Mouse (Mus musculus) layer of hippocampus, adult 11-12 months (tissue): ENCODE results near the gene H2-DMa.
A peak's percentile ranks its signal among the peaks of the same experiment; 100 is the strongest.

ENCODE experiments used
- DNase-seq: peaks from one replicate; pipeline ENCODE4 v3.0.0; 2022; ENCODE audit warnings: low spot score

H2-DMa gene

DNA sequence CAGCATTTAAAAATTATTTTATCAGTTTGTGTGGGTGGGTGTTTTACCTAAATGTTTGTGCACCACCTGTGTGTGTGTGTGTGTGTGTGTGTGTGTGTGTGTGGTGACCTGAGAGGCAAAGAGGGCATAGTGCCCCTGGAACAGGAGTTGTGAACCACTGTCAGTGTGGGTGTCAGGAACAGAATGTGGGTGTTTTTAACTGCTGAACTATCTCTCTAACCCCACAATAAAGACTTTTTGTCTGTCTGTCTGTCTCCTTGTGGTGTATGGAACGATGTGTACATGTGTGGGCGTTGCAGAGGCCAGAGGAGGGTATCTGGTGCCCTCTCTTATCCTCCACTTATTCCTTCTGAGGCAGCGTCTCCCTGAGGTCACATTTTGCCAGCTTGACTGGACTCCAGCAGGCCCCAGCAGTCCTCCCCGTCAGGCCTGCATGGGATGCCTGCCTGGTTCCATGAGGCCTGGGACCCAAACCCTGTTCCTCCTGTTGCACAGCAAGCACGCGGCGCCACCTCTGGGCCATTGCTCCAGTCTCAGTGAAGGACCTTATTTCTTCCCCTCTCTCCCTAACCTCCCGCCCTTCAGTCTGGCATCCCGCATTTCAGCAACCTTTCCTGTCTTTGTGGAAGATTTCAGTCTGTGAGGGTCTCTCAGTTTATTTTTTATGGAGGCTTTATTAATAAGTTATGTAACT, 45.0 kb downstream of the H2-DMa start:
- DNase-seq, result no peak

DNA sequence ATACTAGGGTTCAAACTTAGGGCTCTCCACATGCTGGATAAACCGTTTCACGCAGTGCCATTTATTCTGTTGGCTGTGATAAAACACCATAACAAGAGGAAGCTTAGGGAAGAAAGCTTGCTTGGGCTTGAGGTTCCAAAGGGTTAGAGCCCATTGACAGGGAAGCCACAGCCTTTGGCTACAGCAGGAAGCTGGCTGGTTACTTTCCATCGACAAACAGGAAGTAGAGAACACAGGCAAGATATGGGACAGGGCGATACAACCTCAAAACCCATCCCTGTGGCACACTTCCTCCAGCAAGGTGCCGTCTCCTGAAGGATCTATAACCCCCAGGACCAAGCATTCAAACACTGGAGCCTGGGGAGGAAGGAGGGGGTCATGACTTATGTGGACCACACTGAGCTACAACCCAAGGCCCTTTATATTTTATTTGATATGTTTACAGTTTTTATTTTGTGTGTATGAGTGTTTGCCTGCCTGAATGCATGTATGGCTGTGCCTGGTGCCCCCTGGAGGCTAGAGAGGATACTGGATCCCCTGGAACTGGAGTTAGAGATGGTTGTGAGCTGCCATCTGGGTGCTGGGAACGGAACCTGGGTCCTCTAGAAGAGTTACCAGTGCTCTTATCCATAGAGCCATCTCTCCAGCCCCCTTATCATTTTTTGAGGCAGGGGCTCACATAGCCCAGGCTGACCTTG, 45.8 kb downstream of the H2-DMa start:
- DNase-seq, result no peak

DNA sequence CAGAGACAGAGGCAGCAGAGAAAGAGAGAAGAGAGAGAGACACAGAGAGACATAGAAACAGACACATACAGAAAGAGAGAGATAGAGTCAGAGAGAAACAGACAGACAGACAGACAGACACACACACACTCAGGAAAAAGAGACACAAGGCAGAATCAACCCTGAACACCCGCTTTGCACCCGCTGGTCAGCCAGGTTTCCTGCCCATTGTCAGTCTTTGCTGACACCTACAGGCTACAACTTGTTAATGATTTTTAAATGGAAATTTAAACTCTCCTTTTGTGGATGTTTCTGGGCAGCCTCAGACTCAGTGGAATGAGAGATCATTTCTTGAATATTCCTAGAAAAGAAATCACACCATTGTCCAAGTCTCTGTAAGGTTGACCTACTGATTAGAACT, 49.9 kb downstream of the H2-DMa start:
- DNase-seq, result peak; percentile 45

- no peak for DNase-seq
Observed at GRCm38 (mm10) chr17:34170487-34170876, 51.1 kb downstream of the H2-DMa start.

DNA sequence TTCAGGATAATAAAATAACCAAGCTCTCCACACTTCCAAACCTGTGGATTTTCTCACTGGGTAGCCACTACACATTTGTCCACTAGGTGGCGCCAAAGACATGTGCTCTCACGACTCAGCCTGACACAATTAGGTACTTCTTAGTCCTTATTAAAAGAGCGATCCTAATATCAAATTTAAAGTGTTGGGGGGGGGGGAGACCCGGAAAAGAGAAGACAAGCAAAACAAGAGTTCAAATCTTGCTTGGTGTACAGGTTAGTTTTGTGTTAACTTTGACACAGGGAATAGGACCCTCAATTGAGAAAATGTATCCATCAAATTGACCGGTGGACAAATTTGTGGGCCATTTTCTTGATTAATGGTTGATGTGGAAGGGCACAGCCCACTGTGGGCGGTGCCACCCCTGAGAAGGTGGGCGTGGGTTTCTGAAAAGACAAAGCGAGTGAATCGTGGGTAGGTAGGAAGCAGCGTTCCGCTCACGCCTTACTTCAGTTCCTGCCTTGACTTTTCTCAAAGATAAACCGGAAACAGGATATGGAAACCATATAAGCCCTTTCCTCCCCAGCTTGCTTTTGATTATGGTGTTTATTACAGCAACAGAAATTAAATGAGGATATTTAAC, 51.6 kb downstream of the H2-DMa start:
- peak; percentile 90 for DNase-seq

GRCm38 (mm10) chr17:34172528-34172927, 53.2 kb downstream of the H2-DMa start:
- DNase-seq, result no peak

GRCm38 (mm10) chr17:34174075-34174474, 54.7 kb downstream of the H2-DMa start:
- DNase-seq, result no peak

DNA sequence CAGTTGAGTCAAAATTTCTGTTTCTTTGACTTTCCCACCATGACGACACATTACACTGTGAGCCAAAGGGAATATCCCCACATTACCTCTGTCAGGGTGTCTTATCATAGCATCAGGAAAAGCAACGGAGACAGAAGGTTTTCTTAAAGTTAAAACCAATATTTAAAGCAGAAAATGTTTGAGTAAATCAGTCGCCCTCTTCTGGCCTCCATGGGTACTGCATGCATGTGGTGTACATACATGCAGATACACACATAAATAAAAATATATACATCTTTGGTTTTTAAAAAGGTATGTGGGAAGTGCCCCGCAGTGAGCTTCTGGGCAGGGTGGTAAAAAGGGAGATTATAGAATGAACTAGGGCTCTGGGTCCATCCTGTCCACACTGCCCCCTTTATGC, 57.8 kb downstream of the H2-DMa start:
- DNase-seq, result no peak

GRCm38 (mm10) chr17:34179019-34179418, 59.7 kb downstream of the H2-DMa start:
- DNase-seq, result no peak

DNA sequence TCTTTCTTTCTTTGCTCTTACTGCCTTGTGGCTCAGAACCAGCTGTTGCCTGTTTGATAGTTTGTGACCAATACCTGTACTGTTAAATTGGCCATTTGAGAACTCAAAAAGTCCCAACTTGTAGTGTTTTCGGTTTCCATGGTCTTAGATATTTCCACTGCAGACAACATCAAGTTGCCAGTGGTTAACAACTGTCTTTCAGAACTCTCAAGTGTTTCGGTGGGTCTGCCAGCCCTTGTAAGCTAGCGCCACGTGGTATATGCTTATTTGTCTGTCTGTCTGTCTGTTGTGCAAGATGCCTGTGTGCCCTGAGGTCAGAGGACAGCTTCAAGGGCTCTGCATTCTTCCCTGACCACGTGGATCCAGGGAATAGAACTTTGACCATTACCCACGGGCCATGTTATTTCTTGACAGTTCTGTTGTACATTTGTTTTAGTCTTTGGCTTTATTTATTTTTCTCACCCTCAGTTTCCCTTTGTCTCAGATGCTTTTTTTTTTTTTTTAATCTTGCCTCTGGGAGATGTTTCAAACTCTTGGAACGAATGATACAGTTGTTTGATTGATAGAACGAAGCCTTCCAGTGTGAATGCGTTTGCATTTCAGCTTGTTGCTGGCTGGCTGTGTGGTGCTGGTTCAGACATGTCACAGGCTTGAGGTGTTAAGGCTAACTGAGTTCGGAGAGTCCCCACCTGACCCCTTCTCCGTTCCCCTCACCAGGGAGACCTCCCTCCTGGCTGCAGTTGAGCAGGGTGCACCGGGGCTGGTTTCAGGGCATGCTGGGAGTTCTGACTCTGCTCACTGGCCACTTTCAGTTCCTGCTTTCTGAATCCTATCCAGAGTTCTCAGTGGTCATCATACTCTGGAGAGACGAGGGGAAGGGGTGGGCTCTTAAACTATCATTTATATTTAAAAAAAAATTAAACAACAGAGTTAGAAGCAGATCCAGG, 60.8 kb downstream of the H2-DMa start:
- no peak for DNase-seq

- DNase-seq, result no peak
Observed at GRCm38 (mm10) chr17:34183564-34184219, 64.4 kb downstream of the H2-DMa start.

GRCm38 (mm10) chr17:34185526-34185925, 66.2 kb downstream of the H2-DMa start:
- no peak for DNase-seq

DNA sequence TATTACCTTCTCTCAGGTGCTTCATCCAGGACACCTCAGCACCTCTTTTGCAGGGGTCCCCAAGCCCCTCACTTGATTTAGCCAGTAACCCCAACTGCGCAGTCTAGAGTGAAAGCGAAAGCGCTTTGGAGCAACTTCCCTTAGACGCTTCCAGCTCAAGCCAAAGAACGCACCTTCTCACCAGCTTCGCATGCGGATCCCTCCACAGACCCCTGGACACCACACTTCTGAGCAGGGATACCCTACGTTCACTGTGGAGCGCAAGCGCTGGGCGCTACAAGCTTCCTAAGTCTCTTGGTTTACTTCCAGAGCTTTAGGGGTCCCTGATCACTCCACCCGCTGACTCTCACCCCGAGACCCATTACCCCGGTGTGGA, 67.5 kb downstream of the H2-DMa start:
- DNase-seq, result no peak

- DNase-seq, result peak; percentile 98
Observed at GRCm38 (mm10) chr17:34187261-34187916, 68.0 kb downstream of the H2-DMa start, which contains the start of the genes Tap1 and Psmb9. Tap1 (plus strand) TSS chr17:34187553. Psmb9 (minus strand) TSS chr17:34187764.

- no peak for DNase-seq
Observed at GRCm38 (mm10) chr17:34188010-34188409, 68.7 kb downstream of the H2-DMa start.
